Mouse (Mus musculus): ENCODE measurements around the gene A930018P22Rik. TPM values are rescaled to one million over a fixed set of nuclear protein-coding genes. Genes with fewer than 3 reads are reported as not detected.

The A930018P22Rik gene
- polyA plus RNA-seq, 1 experiment from 2014 or later = not detected

GRCm38 (mm10) chr2:104121681-104122504 lies 676 bp upstream of the A930018P22Rik start:
- peak overlapping the region; percentile 64; the same call in 1 of the 2 replicates for H3K9ac ChIP-seq
- H3K4me2 ChIP-seq = peak overlapping the region; percentile 82
- peaks cover 12% of the 10 kb centered on the region for H3K4me1 ChIP-seq
- H3K36me3 ChIP-seq (replicated peaks) = no peaks in the 10 kb centered on the region
- 0 out of 2 replicates have a peak, but pooled peaks cover 3% of the 10 kb centered on the region for H3K27me3 ChIP-seq (replicated peaks)
- peak overlapping the region; percentile 72 for H3K4me3 ChIP-seq
- WGBS = 82% methylated on average over 8 of the region's 8 CpGs
- peak overlapping the region; percentile 42 for H3K27ac ChIP-seq
- H3K9me3 ChIP-seq = no peaks in the 10 kb centered on the region
- no peak for ATAC-seq (replicated peaks)

DNA sequence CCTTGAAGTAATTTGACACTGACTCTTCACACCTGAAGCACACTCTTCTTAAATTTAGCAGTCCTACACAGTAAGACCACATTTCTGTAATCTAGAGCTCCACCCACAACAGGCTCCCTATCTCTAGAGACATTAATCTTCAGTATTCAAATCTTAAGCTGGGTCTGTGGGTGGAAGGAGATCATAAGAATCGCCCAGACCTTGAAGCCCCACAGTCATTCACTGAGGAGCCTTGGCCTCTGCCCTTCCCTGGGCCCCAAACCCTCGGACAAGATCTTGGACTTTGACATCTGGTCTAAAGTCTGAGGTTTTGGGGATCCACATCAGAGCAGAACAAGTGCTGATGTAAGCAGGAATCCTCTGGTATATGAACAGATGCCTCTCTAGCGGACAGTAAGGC lies 971 bp downstream of the A930018P22Rik start:
- WGBS = 43% methylated on average over 3 of the region's 3 CpGs
- Histone ChIP-seq H3K4me3 (peak overlapping the region; percentile 72), H3K4me1 (peaks cover 12% of the 10 kb centered on the region), H3K36me3 (replicated peaks) (no peaks in the 10 kb centered on the region), H3K4me2 (peak overlapping the region; percentile 82), H3K27me3 (replicated peaks) (0 out of 2 replicates have a peak, but pooled peaks cover 3% of the 10 kb centered on the region), H3K9me3 (no peaks in the 10 kb centered on the region), H3K9ac (no peak overlapping the region), H3K27ac (no peak overlapping the region)
- 0 out of 2 replicates have a peak, but pooled peaks have one; percentile 6 for ATAC-seq (replicated peaks)

GRCm38 (mm10) chr2:104124071-104124470 lies 1.5 kb downstream of the A930018P22Rik start:
- WGBS = 82% methylated on average over 5 of the region's 5 CpGs
- no peak for ATAC-seq (replicated peaks)

GRCm38 (mm10) chr2:104128803-104129531 lies 6.4 kb downstream of the A930018P22Rik start:
- H3K36me3 ChIP-seq (replicated peaks) = no peaks in the 10 kb centered on the region
- H3K4me1 ChIP-seq = no peaks in the 10 kb centered on the region
- H3K4me2 ChIP-seq = no peak overlapping the region
- H3K27ac ChIP-seq = no peak overlapping the region
- WGBS = 86% methylated on average over 13 of the region's 13 CpGs
- H3K27me3 ChIP-seq (replicated peaks) = 0 out of 2 replicates have a peak, but pooled peaks cover 3% of the 10 kb centered on the region
- H3K4me3 ChIP-seq = no peak overlapping the region
- ATAC-seq (replicated peaks) = no peak
- H3K9me3 ChIP-seq = no peaks in the 10 kb centered on the region
- no peak overlapping the region for H3K9ac ChIP-seq

More at GRCm38 (mm10) chr2:104124071-104124470, 1.5 kb downstream of the A930018P22Rik start:
- H3K9ac ChIP-seq = no peak overlapping the region
- no peak overlapping the region for H3K4me3 ChIP-seq
- H3K4me1 ChIP-seq = peaks cover 12% of the 10 kb centered on the region
- no peak overlapping the region for H3K27ac ChIP-seq
- H3K9me3 ChIP-seq = no peaks in the 10 kb centered on the region
- H3K4me2 ChIP-seq = no peak overlapping the region
- 0 out of 2 replicates have a peak, but pooled peaks cover 3% of the 10 kb centered on the region for H3K27me3 ChIP-seq (replicated peaks)
- H3K36me3 ChIP-seq (replicated peaks) = no peaks in the 10 kb centered on the region

DNA sequence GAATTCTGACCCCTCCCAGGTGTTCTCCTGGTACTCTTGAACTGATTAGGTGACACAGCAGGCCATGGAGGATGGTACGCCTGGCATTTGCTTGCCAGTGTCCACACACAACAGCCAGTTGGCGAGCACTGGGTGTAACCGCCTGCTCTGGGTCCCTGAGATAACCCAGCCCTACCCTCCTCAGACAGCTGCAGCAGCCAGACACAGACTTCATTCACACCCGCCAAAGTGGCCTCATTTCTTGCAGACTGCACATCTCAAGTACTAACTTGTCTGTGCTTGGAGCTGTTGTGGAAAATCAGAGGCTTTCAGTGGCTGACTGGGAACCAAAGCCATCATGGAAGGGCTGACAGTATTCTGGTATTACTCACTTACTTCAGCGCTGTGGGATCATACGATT lies 7.6 kb downstream of the A930018P22Rik start:
- Histone ChIP-seq H3K27ac (no peak overlapping the region), H3K4me1 (no peaks in the 10 kb centered on the region), H3K27me3 (replicated peaks) (no peaks in the 10 kb centered on the region), H3K9ac (no peak overlapping the region), H3K4me2 (no peak overlapping the region), H3K9me3 (no peaks in the 10 kb centered on the region), H3K36me3 (replicated peaks) (no peaks in the 10 kb centered on the region), H3K4me3 (no peak overlapping the region)
- no peak for ATAC-seq (replicated peaks)
- WGBS = 87% methylated on average over 6 of the region's 6 CpGs

- no peaks in the 10 kb centered on the region for H3K9me3 ChIP-seq
- no peaks in the 10 kb centered on the region for H3K4me1 ChIP-seq
- no peaks in the 10 kb centered on the region for H3K27me3 ChIP-seq (replicated peaks)
- no peaks in the 10 kb centered on the region for H3K36me3 ChIP-seq (replicated peaks)
- WGBS = 60% methylated on average over 3 of the region's 3 CpGs
- no peak for ATAC-seq (replicated peaks)
- no peak overlapping the region for H3K9ac ChIP-seq
- no peak overlapping the region for H3K27ac ChIP-seq
- H3K4me2 ChIP-seq = no peak overlapping the region
- no peak overlapping the region for H3K4me3 ChIP-seq
These were observed 8.4 kb downstream of the A930018P22Rik start for GRCm38 (mm10) chr2:104130969-104131368.

GRCm38 (mm10) chr2:104132266-104132859 lies 9.8 kb downstream of the A930018P22Rik start:
- H3K9ac ChIP-seq = no peak overlapping the region
- H3K27me3 ChIP-seq (replicated peaks) = no peaks in the 10 kb centered on the region
- no peaks in the 10 kb centered on the region for H3K4me1 ChIP-seq
- ATAC-seq (replicated peaks) = no peak
- H3K4me2 ChIP-seq = no peak overlapping the region
- H3K4me3 ChIP-seq = no peak overlapping the region
- no peak overlapping the region for H3K27ac ChIP-seq
- H3K36me3 ChIP-seq (replicated peaks) = no peaks in the 10 kb centered on the region
- H3K9me3 ChIP-seq = no peaks in the 10 kb centered on the region
- WGBS = 80% methylated on average over 7 of the region's 7 CpGs

- no peak for ATAC-seq (replicated peaks)
- H3K4me1 ChIP-seq = no peaks in the 10 kb centered on the region
- no peaks in the 10 kb centered on the region for H3K27me3 ChIP-seq (replicated peaks)
- H3K4me3 ChIP-seq = no peak overlapping the region
- no peak overlapping the region for H3K27ac ChIP-seq
- 40% methylated on average over 12 of the region's 12 CpGs for WGBS
- H3K4me2 ChIP-seq = no peak overlapping the region
- no peaks in the 10 kb centered on the region for H3K36me3 ChIP-seq (replicated peaks)
- no peak overlapping the region for H3K9ac ChIP-seq
- no peaks in the 10 kb centered on the region for H3K9me3 ChIP-seq
These were observed 10.7 kb downstream of the A930018P22Rik start for GRCm38 (mm10) chr2:104133042-104133810.

- WGBS = 54% methylated on average over 8 of the region's 8 CpGs
- no peak overlapping the region for H3K4me2 ChIP-seq
- H3K9me3 ChIP-seq = no peaks in the 10 kb centered on the region
- H3K36me3 ChIP-seq (replicated peaks) = no peaks in the 10 kb centered on the region
- no peak overlapping the region for H3K9ac ChIP-seq
- no peaks in the 10 kb centered on the region for H3K4me1 ChIP-seq
- no peak overlapping the region for H3K27ac ChIP-seq
- H3K4me3 ChIP-seq = no peak overlapping the region
- peak; percentile 86 for ATAC-seq (replicated peaks)
- no peaks in the 10 kb centered on the region for H3K27me3 ChIP-seq (replicated peaks)
These were observed 11.8 kb downstream of the A930018P22Rik start for GRCm38 (mm10) chr2:104134150-104135056.

GRCm38 (mm10) chr2:104135920-104136319 lies 13.4 kb downstream of the A930018P22Rik start:
- WGBS = 74% methylated on average over 2 of the region's 2 CpGs
- ATAC-seq (replicated peaks) = no peak
- no peaks in the 10 kb centered on the region for H3K36me3 ChIP-seq (replicated peaks)
- H3K27me3 ChIP-seq (replicated peaks) = no peaks in the 10 kb centered on the region
- H3K4me1 ChIP-seq = no peaks in the 10 kb centered on the region
- no peak overlapping the region for H3K9ac ChIP-seq
- H3K9me3 ChIP-seq = no peaks in the 10 kb centered on the region
- H3K4me2 ChIP-seq = no peak overlapping the region
- no peak overlapping the region for H3K4me3 ChIP-seq
- no peak overlapping the region for H3K27ac ChIP-seq

- Histone ChIP-seq H3K4me1 (no peaks in the 10 kb centered on the region), H3K4me2 (no peak overlapping the region), H3K36me3 (replicated peaks) (no peaks in the 10 kb centered on the region), H3K4me3 (no peak overlapping the region), H3K9me3 (no peaks in the 10 kb centered on the region), H3K27me3 (replicated peaks) (no peaks in the 10 kb centered on the region), H3K27ac (no peak overlapping the region), H3K9ac (no peak overlapping the region)
- no peak for ATAC-seq (replicated peaks)
- 92% methylated on average over 8 of the region's 8 CpGs for WGBS
These were observed 19.6 kb downstream of the A930018P22Rik start for GRCm38 (mm10) chr2:104142140-104142539.
